Mouse (Mus musculus) kidney, adult 2 months (tissue): ENCODE measurements around the gene Mlst8.

ENCODE experiments used
- CTCF ChIP-seq: fragments of 200-500 bp; conservative IDR thresholded peaks from 2 replicates; pipeline ENCODE4 v1.5.1; 2011; ENCODE audit warnings: low read depth, mild to moderate bottlenecking, control low read depth, low read length, moderate library complexity, mixed read lengths; ENCODE audit not compliant: insufficient read depth, insufficient read length
- POLR2A ChIP-seq: fragments of 200-500 bp; IDR thresholded peaks from one replicate; pipeline ENCODE4 v1.6.1; 2011; ENCODE audit warnings: low read depth, low read length, control low read depth

GRCm38 (mm10) chr17:24527315-24527714, 48.4 kb upstream of the Mlst8 start:
- TF ChIP-seq CTCF (no peak), POLR2A (no peak)
